Mouse (Mus musculus) liver, embryonic 12.5 days (tissue): ENCODE data around the gene Ndufs2. TPM values are rescaled to one million over a fixed set of nuclear protein-coding genes. Genes with fewer than 3 reads are reported as not detected.

Experiments
- ATAC-seq: fragments of 200-750 bp; cut with Nextera tagmentation; 2 replicates; pipeline ENCODE4 v1.8.0; 2017; ENCODE audit warnings: moderate number of reproducible peaks, mild to moderate bottlenecking, moderate library complexity
- H3K27ac ChIP-seq: fragments of 300-500 bp; sonication (generic); 2 replicates; pipeline ENCODE4 v1.5.1; 2016; ENCODE audit warnings: mild to moderate bottlenecking
- H3K27me3 ChIP-seq: fragments of 300-500 bp; sonication (generic); replicated peaks from 2 replicates; pipeline ENCODE4 v1.6.1; 2016; ENCODE audit warnings: mild to moderate bottlenecking, moderate library complexity
- H3K36me3 ChIP-seq: fragments of 300-500 bp; sonication (generic); 2 replicates; pipeline ENCODE4 v1.6.1; 2016; ENCODE audit warnings: mild to moderate bottlenecking, moderate library complexity
- H3K4me1 ChIP-seq: fragments of 300-500 bp; sonication (generic); 2 replicates; pipeline ENCODE4 v1.6.1; 2016
- H3K4me2 ChIP-seq: fragments of 300-500 bp; sonication (generic); 2 replicates; pipeline ENCODE4 v1.6.1; 2016; ENCODE audit warnings: mild to moderate bottlenecking, moderate library complexity
- H3K4me3 ChIP-seq: fragments of 300-500 bp; sonication (generic); 2 replicates; pipeline ENCODE4 v1.5.1; 2016; ENCODE audit warnings: mild to moderate bottlenecking, moderate library complexity
- H3K9ac ChIP-seq: fragments of 300-500 bp; sonication (generic); 2 replicates; pipeline ENCODE4 v1.6.1; 2016; ENCODE audit warnings: mild to moderate bottlenecking, moderate library complexity
- H3K9me3 ChIP-seq: fragments of 300-500 bp; sonication (generic); replicated peaks from 2 replicates; pipeline ENCODE4 v1.6.1; 2016; ENCODE audit warnings: mild to moderate bottlenecking, moderate library complexity
- WGBS: fragments of 180-500 bp; shearing (Covaris S2); methylation state at CpG from one replicate; pipeline ENCODE4 v1.1.7; 2016; ENCODE audit not compliant: insufficient replicate concordance; 5-methylcytosine and 5-hydroxymethylcytosine counted together
- polyA plus RNA-seq: library from polyadenylated mRNA; unstranded; fragments of >200 nt; fragmentation: Nextera tagmentation; extraction: Ambion mirVana; gene quantifications from 2 replicates; pipeline ENCODE4 v1.2.1, GENCODE M21; 2016

Ndufs2 gene
- polyA plus RNA-seq, 1 experiment from 2014 or later: 167 TPM

- WGBS: 53% methylated on average over 8 of the region's 8 CpGs
- H3K36me3 ChIP-seq: no peaks in the 10 kb centered on the region
- ATAC-seq: no peak
- no peaks in the 10 kb centered on the region for H3K9me3 ChIP-seq
- no peak overlapping the region for H3K9ac ChIP-seq
- H3K27me3 ChIP-seq: peaks cover 61% of the 10 kb centered on the region
- H3K4me2 ChIP-seq: no peak overlapping the region
- H3K4me1 ChIP-seq: peaks cover 23% of the 10 kb centered on the region
- no peak overlapping the region for H3K27ac ChIP-seq
- no peak overlapping the region for H3K4me3 ChIP-seq
These were observed 62.1 kb downstream of the Ndufs2 start for GRCm38 (mm10) chr1:171189046-171189445.

- ATAC-seq: no peak
- Histone ChIP-seq H3K36me3 (no peaks in the 10 kb centered on the region), H3K27ac (no peak overlapping the region), H3K4me3 (no peak overlapping the region), H3K9me3 (no peaks in the 10 kb centered on the region), H3K9ac (no peak overlapping the region), H3K4me2 (no peak overlapping the region), H3K4me1 (peaks cover 14% of the 10 kb centered on the region; the same call in 1 of the 2 replicates), H3K27me3 (peaks cover 51% of the 10 kb centered on the region)
- 39% methylated on average over 13 of the region's 13 CpGs for WGBS
These were observed 63.1 kb downstream of the Ndufs2 start for GRCm38 (mm10) chr1:171187851-171188700.

- Histone ChIP-seq H3K4me2 (no peak overlapping the region), H3K27me3 (peaks cover 28% of the 10 kb centered on the region), H3K36me3 (no peaks in the 10 kb centered on the region), H3K4me1 (peaks cover 11% of the 10 kb centered on the region; the same call in 1 of the 2 replicates), H3K4me3 (no peak overlapping the region), H3K9me3 (no peaks in the 10 kb centered on the region), H3K27ac (no peak overlapping the region), H3K9ac (no peak overlapping the region)
- no peak for ATAC-seq
- WGBS: 60% methylated on average over 8 of the region's 8 CpGs
These were observed 65.5 kb downstream of the Ndufs2 start for GRCm38 (mm10) chr1:171185655-171186054.

Other genes with a start within 250 kb of the Ndufs2 start
- gene Fcgr4, start 232.5 kb downstream of the Ndufs2 start, polyA plus RNA-seq: 1.3 and 2.0 TPM in 2 replicates
- 16.1 and 17.0 TPM in 2 replicates for gene Fcgr3, start 186.5 kb downstream of the Ndufs2 start, polyA plus RNA-seq
- gene Cfap126, start 137.5 kb downstream of the Ndufs2 start, polyA plus RNA-seq: 2.1 and 2.3 TPM in 2 replicates
- 140 and 155 TPM in 2 replicates for gene Sdhc, start 100.8 kb downstream of the Ndufs2 start, polyA plus RNA-seq
- 0.10 and 0.18 TPM in 2 replicates for gene Mpz, start 100.7 kb downstream of the Ndufs2 start, polyA plus RNA-seq
- gene Pcp4l1, start 55.1 kb downstream of the Ndufs2 start, polyA plus RNA-seq: 1.1 and 1.2 TPM in 2 replicates
- 0.23 and 0.36 TPM in 2 replicates for gene Nr1i3, start 37.4 kb downstream of the Ndufs2 start, polyA plus RNA-seq
- gene Tomm40l, start 28.9 kb downstream of the Ndufs2 start, polyA plus RNA-seq: 20.7 and 21.9 TPM in 2 replicates
- gene Apoa2, start 26.3 kb downstream of the Ndufs2 start, polyA plus RNA-seq: 2,516 and 2,642 TPM in 2 replicates
- gene Fcer1g, start 17.0 kb downstream of the Ndufs2 start, polyA plus RNA-seq: 55.8 and 60.7 TPM in 2 replicates
- 0.61 and 0.72 TPM in 2 replicates for gene Adamts4, start 967 bp downstream of the Ndufs2 start, polyA plus RNA-seq
- gene B4galt3, start 18.9 kb upstream of the Ndufs2 start, polyA plus RNA-seq: 29.9 and 35.8 TPM in 2 replicates
- gene Ppox, start 29.8 kb upstream of the Ndufs2 start, polyA plus RNA-seq: 199 and 207 TPM in 2 replicates
- 36.2 and 38.6 TPM in 2 replicates for gene Usp21, start 36.6 kb upstream of the Ndufs2 start, polyA plus RNA-seq
- gene Ufc1, start 43.6 kb upstream of the Ndufs2 start, polyA plus RNA-seq: 55.9 and 58.3 TPM in 2 replicates
- 24.9 and 26.1 TPM in 2 replicates for gene Dedd, start 77.8 kb upstream of the Ndufs2 start, polyA plus RNA-seq
- 22.8 and 25.3 TPM in 2 replicates for gene Nit1, start 94.3 kb upstream of the Ndufs2 start, polyA plus RNA-seq
- 74.3 and 76.1 TPM in 2 replicates for gene Pfdn2, start 94.3 kb upstream of the Ndufs2 start, polyA plus RNA-seq
- gene Klhdc9, start 109.4 kb upstream of the Ndufs2 start, polyA plus RNA-seq: 0.35 and 0.46 TPM in 2 replicates
- gene Nectin4, start 118.7 kb upstream of the Ndufs2 start, polyA plus RNA-seq: 0.06 and 0.13 TPM in 2 replicates
- 4.7 and 5.3 TPM in 2 replicates for gene Arhgap30, start 137.6 kb upstream of the Ndufs2 start, polyA plus RNA-seq
- gene Usf1, start 159.9 kb upstream of the Ndufs2 start, polyA plus RNA-seq: 27.5 and 28.7 TPM in 2 replicates
- gene Tstd1, start 167.5 kb upstream of the Ndufs2 start, polyA plus RNA-seq: 3.1 TPM in 2 replicates
- 28.2 and 28.9 TPM in 2 replicates for gene F11r, start 186.1 kb upstream of the Ndufs2 start, polyA plus RNA-seq